Comparison of ENCODE assay signal across 13 mouse cellular contexts in the genomic region with DNA sequence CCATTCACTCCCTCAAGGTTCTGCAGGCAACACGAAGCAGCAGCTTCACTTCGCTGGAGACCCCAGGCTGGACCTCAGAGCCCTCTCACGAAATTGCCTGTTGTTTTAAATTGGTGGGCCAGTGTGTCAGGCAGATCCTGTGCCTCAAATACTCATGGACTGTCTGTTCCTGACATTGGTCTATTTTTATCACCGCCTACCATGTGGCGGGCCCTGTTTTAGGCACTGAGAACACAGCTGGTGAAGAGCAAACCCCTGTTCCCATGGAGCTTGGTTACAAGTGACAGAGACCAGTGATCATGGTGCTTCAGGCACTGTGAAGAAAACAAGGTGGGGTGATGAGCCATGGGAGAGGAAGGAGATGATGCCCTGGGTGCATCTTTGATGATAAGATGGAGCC.
DNase-seq lines count a peak whose midpoint lies in the region; ATAC-seq and TF ChIP-seq lines count a peak whose summit lies in the region.
"Had no signal": no experiment of that assay in that cellular context is flagged by ENCODE, and none has a peak within 500 bp of the region (broad histone marks: within the 10 kb centered on the region; RNA-seq: fewer than 3 reads in every experiment).

No protein-coding gene starts in this region.

- 59% methylated on average over 5 of the region's 5 CpGs for WGBS in heart, embryonic 13.5 days
- WGBS in kidney, embryonic 14.5 days, result 90% methylated on average over 5 of the region's 5 CpGs

- ATAC-seq in heart, embryonic 13.5 days (ENCODE audit: extremely low read depth, insufficient number of reproducible peaks, low FRiP score, low TSS enrichment), result no peak
- no peak for ATAC-seq in kidney, embryonic 14.5 days (ENCODE audit: low FRiP score, low TSS enrichment)
- ATAC-seq: forebrain, embryonic 16.5 days; hindbrain, embryonic 16.5 days had no signal

- peaks cover 24% of the 10 kb centered on the region for H3K36me3 ChIP-seq in heart, embryonic 13.5 days
- H3K36me3 ChIP-seq in kidney, embryonic 14.5 days (ENCODE audit: control insufficient read depth, insufficient read depth, low read length), result no peaks in the 10 kb centered on the region
- H3K36me3 ChIP-seq: liver, embryonic 15.5 days had no signal

- H3K4me3 ChIP-seq in gastrocnemius, adult 2 months, result no peak overlapping the region
- no peak overlapping the region for H3K4me3 ChIP-seq in left cerebral cortex, adult 2 months
- no peak overlapping the region for H3K4me3 ChIP-seq in heart, embryonic 13.5 days
- H3K4me3 ChIP-seq in kidney, embryonic 14.5 days (ENCODE audit: low read length), result no peak overlapping the region
- H3K4me3 ChIP-seq: liver, embryonic 15.5 days; midbrain, embryonic 10.5 days had no signal

- H3K9me3 ChIP-seq in heart, embryonic 13.5 days, result no peaks in the 10 kb centered on the region
- H3K9me3 ChIP-seq in kidney, embryonic 14.5 days (ENCODE audit: control insufficient read depth, low read length), result no peaks in the 10 kb centered on the region
- H3K9me3 ChIP-seq: liver, embryonic 15.5 days; midbrain, embryonic 10.5 days had no signal

- no peak for TF ChIP-seq CTCF in gastrocnemius, adult 2 months (IDR thresholded peaks at IDR 0.05)
- TF ChIP-seq CTCF in left cerebral cortex, adult 2 months (IDR thresholded peaks at IDR 0.05), result no peak

- H3K4me1 ChIP-seq in heart, embryonic 13.5 days, result peaks cover 18% of the 10 kb centered on the region
- no peaks in the 10 kb centered on the region for H3K4me1 ChIP-seq in kidney, embryonic 14.5 days (ENCODE audit: control insufficient read depth, insufficient read depth, low read length)
- H3K4me1 ChIP-seq: liver, embryonic 15.5 days had no signal

- H3K27me3 ChIP-seq in heart, embryonic 13.5 days (replicated peaks), result no peaks in the 10 kb centered on the region
- H3K27me3 ChIP-seq in kidney, embryonic 14.5 days (ENCODE audit: control insufficient read depth, insufficient read depth, low read length), result no peaks in the 10 kb centered on the region
- H3K27me3 ChIP-seq: liver, embryonic 15.5 days had no signal

- H3K27ac ChIP-seq in gastrocnemius, adult 2 months, result 0 out of 2 replicates have a peak overlapping the region, but pooled peaks have one; percentile 5
- peak overlapping the region; percentile 57 for H3K27ac ChIP-seq in left cerebral cortex, adult 2 months
- H3K27ac ChIP-seq in heart, embryonic 13.5 days (replicated peaks), result peak overlapping the region; percentile 38; the same call in 1 of the 2 replicates
- H3K27ac ChIP-seq in kidney, embryonic 14.5 days (ENCODE audit: low read depth, low read length), result no peak overlapping the region
- H3K27ac ChIP-seq: liver, embryonic 15.5 days; midbrain, embryonic 10.5 days had no signal

- no peak overlapping the region for H3K4me2 ChIP-seq in heart, embryonic 13.5 days
- H3K4me2 ChIP-seq in kidney, embryonic 14.5 days (replicated peaks; ENCODE audit: low read depth, low read length), result no peak overlapping the region
- H3K4me2 ChIP-seq: liver, embryonic 15.5 days had no signal

- DNase-seq in gastrocnemius, adult 2 months, result no peak
- DNase-seq in gastrocnemius, adult 18-20 months (ENCODE audit: low spot score), result no peak
- no peak for DNase-seq in left cerebral cortex, adult 2 months (ENCODE audit: extremely low spot score in 1 of 2, low spot score in 2 of 2)
- DNase-seq in left cerebral cortex, postnatal 10 days (ENCODE audit: extremely low spot score in 1 of 2, low spot score in 2 of 2), result no peak
- DNase-seq in left cerebral cortex, postnatal 36 days (ENCODE audit: low spot score in 2 of 2), result peak; percentile 53 to 59
- DNase-seq in cerebellum, postnatal 4 days (ENCODE audit: low spot score in 2 of 2), result no peak
- DNase-seq: cerebellum, adult 18-20 months had no signal

- no peak overlapping the region for H3K9ac ChIP-seq in heart, embryonic 13.5 days
- H3K9ac ChIP-seq in kidney, embryonic 14.5 days (ENCODE audit: low read depth, low read length), result no peak overlapping the region
- H3K9ac ChIP-seq: liver, embryonic 15.5 days had no signal

- intact Hi-C loops in gastrocnemius, adult 2 months (cut with DNase I), result no loop called here
- intact Hi-C loops in left cerebral cortex, adult 2 months (cut with DNase I), result loop anchor here (1.0 kb wide), 1 partner anchor 11 kb away; no protein-coding TSS in a partner anchor
- intact Hi-C loops in left cerebral cortex, postnatal 10 days (cut with DNase I), result no loop called here
- intact Hi-C loops in left cerebral cortex, postnatal 36 days (cut with DNase I), result no loop called here

Comparison
In these comparisons a context has a peak if more than half of its experiments do, and no peak if none do; other contexts are left out.
1. DNase-seq: peak in left cerebral cortex, postnatal 36 days (2 of 2); none in gastrocnemius, adult 2 months (single experiment), gastrocnemius, adult 18-20 months (single experiment), left cerebral cortex, adult 2 months (0 of 2), left cerebral cortex, postnatal 10 days (0 of 2) and cerebellum, postnatal 4 days (0 of 2).